Mouse (Mus musculus) kidney, adult 10 weeks (tissue): ENCODE data around the gene Olfr267. TPM values are rescaled to one million over a fixed set of nuclear protein-coding genes. Genes with fewer than 3 reads are reported as not detected.

Experiments used
- polyA plus RNA-seq: library from polyadenylated mRNA; stranded (reverse); fragments of 350-450 nt; fragmentation: Illumina TruSeq; extraction: RNeasy Lipid Tissue Mini Kit (QIAGEN cat#74804); gene quantifications from one replicate; pipeline ENCODE4 v1.2.3, GENCODE M21; 2014; ENCODE audit warnings: low read depth, low replicate concordance

Gene Olfr267
- polyA plus RNA-seq: not detected

GRCm38 (mm10) chr4:58787616-58788015 lies at the start of gene Olfr267:
Olfr267 (minus strand) TSS chr4:58787716.

Other genes with a start within 250 kb of the Olfr267 start
- 12.7 TPM for gene Lpar1, start 233.8 kb downstream of the Olfr267 start, polyA plus RNA-seq
- gene Ecpas, start 125.0 kb upstream of the Olfr267 start, polyA plus RNA-seq: 104 TPM
- not detected for gene Zkscan16, start 155.9 kb upstream of the Olfr267 start, polyA plus RNA-seq
- gene Ptgr1, start 199.4 kb upstream of the Olfr267 start, polyA plus RNA-seq: 3.7 TPM
- gene Dnajc25, start 207.3 kb upstream of the Olfr267 start, polyA plus RNA-seq: 24.3 TPM
- gene Gm20503, start 215.5 kb upstream of the Olfr267 start, polyA plus RNA-seq: not detected
- gene Gng10, start 247.4 kb upstream of the Olfr267 start, polyA plus RNA-seq: 36.7 TPM